Mouse (Mus musculus): ENCODE measurements around the gene Zfp770. TPM values are rescaled to one million over a fixed set of nuclear protein-coding genes. Genes with fewer than 3 reads are reported as not detected.

The Zfp770 gene
- 2.1 TPM in 2 replicates for polyA plus RNA-seq (2021; fragmentation: Nextera tagmentation)
- long read RNA-seq, experiment 1, full-length matches to known transcripts = 3 of 8 reads
- long read RNA-seq, experiment 1, partial matches to known transcripts = 0 of 8 reads
- long read RNA-seq, experiment 1, other reads (novel, unspliced or antisense) = 5 of 8 reads
- long read RNA-seq, experiment 2, full-length matches to known transcripts = 2 of 3 reads
- long read RNA-seq, experiment 2, partial matches to known transcripts = 0 of 3 reads
- long read RNA-seq, experiment 2, other reads (novel, unspliced or antisense) = 1 of 3 reads

DNA sequence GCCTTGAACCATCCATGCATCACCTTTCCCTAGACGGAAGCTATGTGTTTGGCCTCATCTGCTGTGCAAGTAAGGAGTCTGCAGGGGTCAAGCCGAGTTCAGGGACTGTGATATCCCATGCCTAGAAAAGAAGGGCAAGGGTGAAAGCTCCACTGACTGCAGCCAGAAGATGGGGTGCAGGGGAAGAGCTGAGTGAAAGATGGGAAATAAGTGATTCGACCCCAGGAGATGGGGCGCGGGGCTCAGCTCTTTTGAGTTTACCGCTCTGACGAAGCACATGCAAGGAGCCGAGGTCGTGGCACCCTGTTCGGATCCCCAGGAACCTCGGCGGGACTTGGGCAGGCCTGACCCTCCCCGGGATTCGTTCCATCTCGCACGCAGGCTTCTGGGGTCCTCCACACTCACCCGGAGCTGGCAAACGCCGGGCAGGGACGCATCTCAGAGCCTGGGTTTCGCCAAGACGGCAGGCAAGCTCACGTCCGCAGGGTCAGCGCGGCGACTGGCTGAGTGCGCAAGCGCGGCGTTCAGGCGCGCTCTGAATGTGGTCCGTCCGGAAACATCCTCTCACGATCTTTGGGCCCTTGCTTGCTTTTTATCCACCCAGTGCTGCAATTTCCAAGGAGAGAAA, at the start of gene Zfp770:
Zfp770 (minus strand) TSS at position 538 of the 628 bp plus-strand sequence.

GRCm38 (mm10) chr2:114186924-114187323, 14.3 kb downstream of the Zfp770 start, which contains the start of gene Aqr:
Aqr (minus strand) TSS chr2:114187024.

Small RNAs within 50 kb of the gene (microRNA-seq; reads per million reads assigned to microRNA genes)
- not detected for gene Mir7002

Other genes with a start within 250 kb of the Zfp770 start
- 0.44 and 0.58 TPM in 2 replicates for gene Gjd2, start 187.8 kb downstream of the Zfp770 start, polyA plus RNA-seq (2021; fragmentation: Nextera tagmentation)
- gene Actc1, start 147.9 kb downstream of the Zfp770 start, polyA plus RNA-seq (2021; fragmentation: Nextera tagmentation) = not detected in 2 replicates
- gene Aqr, start 14.4 kb downstream of the Zfp770 start, polyA plus RNA-seq (2021; fragmentation: Nextera tagmentation) = 8.4 and 13.9 TPM in 2 replicates